Mouse (Mus musculus): Measurements from ENCODE around the gene Tent5c. TPM values are rescaled to one million over a fixed set of nuclear protein-coding genes. Genes with fewer than 3 reads are reported as not detected.

Tent5c gene
- polyA plus RNA-seq, 1 experiment from 2014 or later: 11.5 TPM

DNA sequence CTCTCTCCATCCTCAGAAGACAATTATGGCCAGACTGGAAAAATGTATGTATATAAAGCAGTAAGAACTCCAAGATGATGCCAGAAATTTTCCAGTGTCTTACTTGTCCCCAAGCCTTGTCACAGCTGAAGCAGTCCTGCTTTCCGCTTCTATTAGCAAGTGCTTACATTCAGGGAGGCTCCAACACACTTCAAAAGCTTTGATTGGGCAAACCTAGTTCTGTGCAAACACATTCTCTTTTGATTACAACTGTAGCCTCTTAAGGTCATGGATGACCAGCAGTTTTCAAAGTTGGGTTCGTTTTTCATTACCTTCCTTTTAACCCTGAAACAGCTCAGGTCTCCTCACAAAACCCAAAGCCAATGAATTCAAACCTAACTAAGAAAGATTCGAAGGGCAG, 19.0 kb downstream of the Tent5c start:
- Histone ChIP-seq H3K9ac (replicated peaks; ENCODE audit: low read depth) (no peak overlapping the region), H3K36me3 (ENCODE audit: insufficient read depth, low read length) (no peaks in the 10 kb centered on the region), H3K4me3 (ENCODE audit: low read depth, low read length) (no peak overlapping the region), H3K9me3 (ENCODE audit: low read length) (no peaks in the 10 kb centered on the region), H3K27ac (ENCODE audit: low read length) (no peak overlapping the region), H3K4me1 (ENCODE audit: insufficient read depth, low read depth, low read length) (no peaks in the 10 kb centered on the region), H3K27me3 (replicated peaks; ENCODE audit: insufficient read depth, low read length) (no peaks in the 10 kb centered on the region), H3K4me2 (replicated peaks; ENCODE audit: low read depth, low read length) (no peak overlapping the region)
- peak; percentile 74 for ATAC-seq
- 55% methylated on average over 3 of the region's 3 CpGs for WGBS
- TF ChIP-seq CTCF (IDR thresholded peaks at IDR 0.05) (no peak), EP300 (IDR thresholded peaks at IDR 0.05) (no peak)
- DNase-seq (ENCODE audit: low spot score): peak; percentile 66

DNA sequence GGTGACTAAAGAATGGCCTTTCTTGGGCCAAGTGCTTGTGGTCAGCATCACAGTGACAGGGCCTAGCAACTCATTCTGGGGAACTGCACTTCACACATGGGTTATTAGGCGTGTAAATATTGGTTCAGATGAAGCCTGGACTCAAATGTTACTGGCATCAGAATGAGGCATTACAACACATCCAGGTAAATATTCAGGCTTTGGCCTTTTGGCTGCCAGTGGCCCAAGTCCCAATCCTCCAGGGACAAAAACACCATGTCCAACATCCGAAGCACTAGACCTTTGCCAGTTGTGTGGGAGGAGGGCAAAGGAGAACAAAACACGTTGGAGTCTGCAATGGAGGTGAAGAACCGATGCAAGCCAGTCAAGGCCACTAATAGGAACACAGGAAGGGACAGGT, 22.6 kb downstream of the Tent5c start:
- ATAC-seq (no peak), DNase-seq (ENCODE audit: low spot score) (no peak)
- Histone ChIP-seq H3K9ac (replicated peaks; ENCODE audit: low read depth) (no peak overlapping the region), H3K4me3 (ENCODE audit: low read depth, low read length) (no peak overlapping the region), H3K27ac (ENCODE audit: low read length) (no peak overlapping the region), H3K4me1 (ENCODE audit: insufficient read depth, low read depth, low read length) (no peaks in the 10 kb centered on the region), H3K9me3 (ENCODE audit: low read length) (no peaks in the 10 kb centered on the region), H3K27me3 (replicated peaks; ENCODE audit: insufficient read depth, low read length) (no peaks in the 10 kb centered on the region), H3K36me3 (ENCODE audit: insufficient read depth, low read length) (no peaks in the 10 kb centered on the region), H3K4me2 (replicated peaks; ENCODE audit: low read depth, low read length) (no peak overlapping the region)
- TF ChIP-seq CTCF (IDR thresholded peaks at IDR 0.05): no peak
- TF ChIP-seq EP300 (IDR thresholded peaks at IDR 0.05): no peak
- 80% methylated on average over 4 of the region's 4 CpGs for WGBS

DNA sequence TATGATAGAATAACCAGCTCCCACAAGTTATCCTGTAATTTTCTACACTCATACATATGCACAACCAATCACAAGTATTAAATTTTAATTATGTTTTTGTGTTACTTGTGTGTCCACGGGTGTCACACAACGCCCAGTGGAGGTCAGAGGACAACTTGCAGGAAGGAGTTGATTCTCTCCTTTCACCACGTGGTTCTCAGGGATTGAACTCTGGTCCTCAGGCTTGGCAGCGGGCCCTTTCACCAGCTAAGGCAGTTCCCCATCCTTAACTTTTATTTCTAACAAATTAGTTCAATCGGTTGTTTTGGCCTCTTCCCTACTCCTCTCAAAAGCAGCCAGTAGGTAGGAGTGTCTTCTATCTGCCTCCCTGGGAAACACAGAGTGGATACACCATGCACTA, 24.5 kb downstream of the Tent5c start:
- TF ChIP-seq EP300 (IDR thresholded peaks at IDR 0.05): no peak
- TF ChIP-seq CTCF (IDR thresholded peaks at IDR 0.05): no peak

DNA sequence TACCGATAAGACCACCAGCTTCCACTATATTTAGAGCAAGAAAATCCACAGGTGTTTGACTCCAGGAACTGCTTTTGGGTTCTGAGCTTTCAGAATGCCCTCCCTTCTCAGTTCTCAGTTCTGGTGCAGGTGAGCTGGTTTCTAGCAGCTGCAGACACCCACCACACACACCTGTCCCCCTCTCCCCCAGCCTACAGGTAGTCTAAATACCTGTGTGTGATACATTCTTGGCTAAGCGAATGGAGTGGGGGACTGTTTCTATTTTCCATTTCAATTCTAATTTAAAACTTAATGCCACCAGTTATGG, 25.2 kb downstream of the Tent5c start:
- Histone ChIP-seq H3K4me2 (replicated peaks; ENCODE audit: low read depth, low read length) (no peak overlapping the region), H3K36me3 (ENCODE audit: insufficient read depth, low read length) (no peaks in the 10 kb centered on the region), H3K4me1 (ENCODE audit: insufficient read depth, low read depth, low read length) (no peaks in the 10 kb centered on the region), H3K9me3 (ENCODE audit: low read length) (no peaks in the 10 kb centered on the region), H3K27ac (ENCODE audit: low read length) (no peak overlapping the region), H3K4me3 (ENCODE audit: low read depth, low read length) (no peak overlapping the region), H3K9ac (replicated peaks; ENCODE audit: low read depth) (no peak overlapping the region), H3K27me3 (replicated peaks; ENCODE audit: insufficient read depth, low read length) (no peaks in the 10 kb centered on the region)
- ATAC-seq (no peak), DNase-seq (ENCODE audit: low spot score) (no peak)
- TF ChIP-seq CTCF (IDR thresholded peaks at IDR 0.05) (no peak), EP300 (IDR thresholded peaks at IDR 0.05) (no peak)
- WGBS: 31% methylated on average over 2 of the region's 2 CpGs

More for the DNA sequence above, 24.5 kb downstream of the Tent5c start:
- H3K4me1 ChIP-seq (ENCODE audit: insufficient read depth, low read depth, low read length): no peaks in the 10 kb centered on the region
- 82% methylated on average over 5 of the region's 5 CpGs for WGBS
- H3K27me3 ChIP-seq (replicated peaks; ENCODE audit: insufficient read depth, low read length): no peaks in the 10 kb centered on the region
- H3K36me3 ChIP-seq (ENCODE audit: insufficient read depth, low read length): no peaks in the 10 kb centered on the region
- no peak overlapping the region for H3K9ac ChIP-seq (replicated peaks; ENCODE audit: low read depth)
- no peaks in the 10 kb centered on the region for H3K9me3 ChIP-seq (ENCODE audit: low read length)
- DNase-seq (ENCODE audit: low spot score) (no peak), ATAC-seq (no peak)
- no peak overlapping the region for H3K4me2 ChIP-seq (replicated peaks; ENCODE audit: low read depth, low read length)
- H3K27ac ChIP-seq (ENCODE audit: low read length): no peak overlapping the region
- H3K4me3 ChIP-seq (ENCODE audit: low read depth, low read length): no peak overlapping the region

DNA sequence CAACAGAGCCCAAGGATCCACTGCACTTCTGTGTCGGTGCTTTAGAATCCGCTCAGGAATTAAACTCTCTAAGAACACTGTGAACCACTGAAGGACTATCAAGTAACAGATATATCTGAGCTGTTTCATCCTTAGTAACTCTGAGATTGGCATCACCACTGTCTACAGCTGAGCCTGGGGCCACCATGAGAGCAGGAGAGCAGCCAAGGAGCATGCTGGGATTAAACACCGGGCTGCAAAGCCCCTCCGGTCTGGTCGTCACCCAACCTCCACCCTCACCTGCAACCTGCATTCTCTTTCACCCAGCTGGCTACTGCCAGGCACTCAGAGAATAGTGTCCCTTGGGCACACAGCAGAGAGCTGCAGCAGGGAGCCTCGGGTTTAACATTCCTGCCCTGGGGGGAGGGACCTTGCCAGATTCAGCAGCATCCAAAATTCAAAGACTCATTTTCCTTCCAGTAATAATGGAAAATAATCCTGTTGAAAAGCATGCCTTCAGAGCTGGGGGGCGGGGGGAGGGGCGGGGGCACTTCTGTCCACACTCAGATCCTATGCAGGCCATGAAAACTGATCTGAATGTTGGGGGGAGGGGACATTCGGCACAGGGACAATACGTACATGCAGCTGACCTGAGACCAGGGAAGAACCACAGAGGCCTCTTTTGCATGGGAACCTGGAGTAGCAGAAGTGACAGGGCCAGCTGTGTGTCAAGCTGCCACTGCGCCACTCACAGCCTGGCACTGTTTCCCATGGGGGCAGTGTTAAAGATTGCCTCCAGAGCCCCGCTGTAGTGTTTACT, 25.8 kb downstream of the Tent5c start:
- H3K4me1 ChIP-seq (ENCODE audit: insufficient read depth, low read depth, low read length): no peaks in the 10 kb centered on the region
- no peak overlapping the region for H3K4me3 ChIP-seq (ENCODE audit: low read depth, low read length)
- WGBS: 25% methylated on average over 12 of the region's 12 CpGs
- no peak for TF ChIP-seq CTCF (IDR thresholded peaks at IDR 0.05)
- H3K4me2 ChIP-seq (replicated peaks; ENCODE audit: low read depth, low read length): no peak overlapping the region
- H3K36me3 ChIP-seq (ENCODE audit: insufficient read depth, low read length): no peaks in the 10 kb centered on the region
- H3K27ac ChIP-seq (ENCODE audit: low read length): no peak overlapping the region
- no peak overlapping the region for H3K9ac ChIP-seq (replicated peaks; ENCODE audit: low read depth)
- no peak for ATAC-seq
- no peaks in the 10 kb centered on the region for H3K9me3 ChIP-seq (ENCODE audit: low read length)
- no peaks in the 10 kb centered on the region for H3K27me3 ChIP-seq (replicated peaks; ENCODE audit: insufficient read depth, low read length)
- no peak for DNase-seq (ENCODE audit: low spot score)

DNA sequence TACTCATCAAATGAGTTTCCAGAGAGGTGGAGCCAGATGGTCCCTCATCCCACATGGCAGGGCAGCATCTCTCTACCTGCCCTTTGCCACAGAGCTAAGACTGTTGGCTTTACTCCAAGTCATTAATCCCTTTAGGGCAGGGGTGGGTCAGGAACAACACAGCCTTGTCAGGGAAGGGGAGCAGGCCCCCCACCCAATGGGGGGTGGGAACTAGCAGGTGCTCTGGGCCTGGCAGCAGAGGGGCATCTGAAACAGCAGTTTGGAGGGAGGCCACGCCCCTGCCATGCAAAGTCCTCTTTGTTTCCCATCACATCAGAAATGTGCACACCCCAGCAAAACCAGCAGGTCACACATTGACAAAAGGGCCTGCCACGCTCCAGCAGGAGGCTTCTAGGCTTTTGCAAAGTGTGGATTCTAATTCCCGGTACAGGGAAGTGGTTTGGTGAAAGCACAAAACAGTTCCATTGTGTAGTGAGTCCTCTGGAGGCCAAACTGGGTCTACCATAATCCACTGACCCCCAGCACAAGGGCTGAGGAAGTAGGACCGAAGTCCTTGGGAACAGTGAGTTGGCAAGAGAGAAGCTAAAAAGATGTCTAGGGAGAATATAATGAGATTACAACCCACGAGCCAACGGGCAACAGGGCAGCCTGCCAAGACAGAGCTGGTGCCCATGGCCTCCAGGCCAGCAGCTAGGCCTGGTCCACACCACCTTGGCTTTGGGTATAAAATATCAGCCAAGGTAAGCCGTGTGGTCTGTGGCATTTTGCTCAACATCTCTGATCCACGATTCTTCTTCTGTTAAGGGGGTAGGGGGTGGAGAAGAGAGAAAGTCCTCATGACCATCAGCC, 26.7 kb downstream of the Tent5c start:
- Histone ChIP-seq H3K9me3 (ENCODE audit: low read length) (no peaks in the 10 kb centered on the region), H3K27me3 (replicated peaks; ENCODE audit: insufficient read depth, low read length) (no peaks in the 10 kb centered on the region), H3K4me3 (ENCODE audit: low read depth, low read length) (no peak overlapping the region), H3K4me2 (replicated peaks; ENCODE audit: low read depth, low read length) (no peak overlapping the region), H3K27ac (ENCODE audit: low read length) (no peak overlapping the region), H3K4me1 (ENCODE audit: insufficient read depth, low read depth, low read length) (no peaks in the 10 kb centered on the region), H3K9ac (replicated peaks; ENCODE audit: low read depth) (no peak overlapping the region), H3K36me3 (ENCODE audit: insufficient read depth, low read length) (no peaks in the 10 kb centered on the region)
- 59% methylated on average over 8 of the region's 8 CpGs for WGBS
- TF ChIP-seq CTCF (IDR thresholded peaks at IDR 0.05) (no peak), EP300 (IDR thresholded peaks at IDR 0.05) (no peak)
- DNase-seq (ENCODE audit: low spot score) (no peak), ATAC-seq (no peak)
